Mouse (Mus musculus) urinary bladder, adult 18-20 months (tissue): ENCODE data around the gene Ccl2.

Source experiments
- DNase-seq, 2 experiments: peaks; one replicate each; pipeline ENCODE4 v3.0.0; 2022; ENCODE audit warnings: low spot score in 2 of 2, mixed read lengths in 2 of 2

Ccl2 gene

DNA sequence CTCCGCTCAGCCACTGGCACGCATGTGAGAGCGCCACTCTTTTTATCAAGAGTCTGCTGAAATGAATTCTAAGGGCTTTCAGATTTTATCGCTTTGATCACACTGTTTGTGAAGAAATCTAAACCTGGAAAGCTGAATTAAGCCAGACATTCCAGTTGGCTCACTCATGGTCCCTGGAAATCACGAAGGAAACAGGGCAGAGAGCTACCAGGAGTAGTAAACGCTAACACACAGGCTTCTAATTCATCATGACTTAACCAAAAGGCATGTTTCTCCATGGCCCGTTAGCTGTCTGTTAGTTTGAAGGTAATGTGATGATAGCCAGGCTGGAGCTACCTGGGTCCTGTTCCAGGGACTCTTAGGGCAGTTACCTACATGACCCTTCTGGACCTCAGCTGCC lies 925 bp upstream of the Ccl2 start:
- no peak for DNase-seq

DNA sequence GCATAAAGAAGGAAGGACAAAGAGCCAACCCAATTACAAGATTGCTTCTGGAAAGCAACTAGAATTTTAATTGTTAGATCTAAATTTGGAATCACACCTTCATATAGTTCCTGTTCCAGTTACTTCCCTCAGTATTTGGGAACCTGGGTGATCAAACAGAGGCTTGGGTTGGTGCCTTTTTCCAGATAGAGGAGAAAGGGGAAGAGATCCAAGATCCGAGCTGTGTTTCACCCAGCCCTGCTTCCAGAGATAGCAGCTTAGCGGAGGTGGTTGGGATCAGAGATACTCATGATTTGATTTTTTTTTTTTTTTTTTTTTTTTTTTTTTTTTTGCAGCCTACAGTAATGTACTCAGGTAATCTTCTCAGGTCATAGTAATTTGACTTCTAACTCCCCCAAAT lies 486 bp downstream of the Ccl2 start:
- no peak for DNase-seq

DNA sequence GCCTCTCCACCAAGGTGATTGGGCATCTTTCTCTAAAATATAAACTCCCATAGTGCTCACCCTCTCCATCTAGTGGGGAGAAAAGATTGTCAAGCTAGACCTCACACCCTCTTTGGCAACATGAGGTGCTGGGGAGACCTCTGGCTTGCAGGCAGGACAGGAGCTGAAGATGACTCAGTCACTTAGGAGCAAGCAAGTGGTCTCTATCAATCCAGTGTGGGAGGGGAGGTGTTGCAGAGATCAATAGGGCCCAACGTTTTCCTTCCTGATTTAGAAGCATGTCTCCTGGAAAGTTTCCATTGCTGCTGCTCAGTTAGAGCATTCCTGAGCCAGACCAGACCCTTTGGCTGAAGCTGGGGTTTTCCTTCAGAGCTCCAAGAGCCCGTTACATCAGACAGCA lies 3.2 kb downstream of the Ccl2 start, which contains the start of gene Gm17268:
TSS of gene Gm17268 (minus strand) at position 28 of the 400 bp plus-strand sequence.
- no peak for DNase-seq

DNA sequence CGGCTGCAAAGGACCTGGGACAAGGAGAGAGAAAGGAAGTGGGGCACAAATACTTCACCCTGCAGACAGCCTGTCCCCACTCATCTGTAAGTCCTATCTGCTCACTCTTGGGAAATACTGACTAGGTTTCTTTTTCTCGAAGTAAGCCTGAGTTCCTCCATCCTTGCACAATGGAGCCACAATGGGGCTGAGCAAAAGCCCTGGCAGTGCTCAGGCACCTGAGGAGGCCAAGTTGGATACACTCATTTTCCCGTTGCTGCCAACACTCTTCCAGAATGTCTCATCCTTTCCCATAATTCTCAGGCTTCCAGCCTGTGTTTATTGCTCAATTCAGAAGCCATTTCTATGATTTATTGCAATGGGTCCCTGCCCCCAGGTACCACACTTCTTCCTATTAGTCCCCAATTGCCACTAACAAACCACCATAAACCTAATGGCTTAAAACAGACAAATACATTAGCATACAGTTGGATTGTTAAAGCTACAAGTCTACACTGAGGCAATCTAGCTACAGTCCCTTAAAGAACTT lies 3.8 kb downstream of the Ccl2 start:
- DNase-seq, result no peak

GRCm38 (mm10) chr11:82041671-82042080 lies 6.3 kb downstream of the Ccl2 start:
- DNase-seq, result no peak

DNA sequence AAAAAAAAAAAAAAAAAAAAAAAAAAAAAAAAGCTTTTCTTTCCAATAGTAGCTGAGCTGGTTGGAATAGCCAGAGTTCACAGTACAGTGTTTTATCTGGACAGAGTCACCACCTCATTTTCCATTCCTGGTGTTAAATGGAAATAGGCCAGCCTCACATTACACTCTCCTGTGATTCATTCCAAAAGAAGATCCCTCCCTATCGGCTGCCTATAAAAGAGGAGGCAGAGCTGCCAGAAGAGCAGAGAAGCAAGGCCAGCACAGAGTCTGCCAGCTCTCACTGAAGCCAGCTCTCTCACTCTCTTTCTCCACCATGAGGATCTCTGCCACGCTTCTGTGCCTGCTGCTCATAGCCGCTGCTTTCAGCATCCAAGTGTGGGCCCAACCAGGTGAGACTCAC lies 10.1 kb downstream of the Ccl2 start, which contains the start of gene Ccl7:
TSS of gene Ccl7 (plus strand) at position 242 of the 400 bp plus-strand sequence.
- peak in 1 of 2 experiments; percentile 44 for DNase-seq

DNA sequence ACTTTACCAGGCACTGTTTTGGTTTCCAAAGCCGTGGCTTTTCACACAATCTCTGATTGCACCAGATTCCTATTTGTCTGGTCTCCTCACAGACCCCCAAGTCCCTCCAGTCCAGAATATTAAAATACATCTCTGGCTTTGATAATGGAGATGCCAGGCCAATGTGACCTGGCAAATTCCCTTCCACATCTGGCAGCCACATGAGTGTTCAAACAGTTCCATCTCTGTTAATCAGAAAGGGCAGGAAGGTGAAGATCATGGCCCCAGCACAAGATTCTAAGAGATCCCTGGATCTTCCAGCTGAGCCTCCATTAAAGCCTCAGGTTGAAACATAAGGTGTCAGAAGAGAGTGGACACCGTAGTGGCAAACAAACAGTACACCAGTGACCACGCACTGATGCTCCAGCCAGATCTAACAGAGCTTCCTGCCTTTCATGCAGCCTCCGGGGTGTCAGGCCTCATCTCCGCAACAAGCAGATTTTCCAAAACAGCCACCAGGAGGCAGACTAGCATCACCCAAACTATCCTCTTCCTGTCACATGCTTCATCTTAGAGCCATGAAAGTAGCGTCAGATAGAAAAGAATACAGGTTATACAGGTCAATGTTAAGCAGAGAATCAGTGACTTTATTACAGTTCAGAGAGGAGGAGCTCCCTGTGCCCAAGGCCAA lies 12.5 kb downstream of the Ccl2 start:
- peak in 1 of 2 experiments; percentile 11 for DNase-seq

GRCm38 (mm10) chr11:82053849-82054248 lies 18.5 kb downstream of the Ccl2 start:
- no peak for DNase-seq

GRCm38 (mm10) chr11:82057646-82058045 lies 22.3 kb downstream of the Ccl2 start, which contains the start of gene Ccl11:
Ccl11 (plus strand) TSS chr11:82057823.
- no peak for DNase-seq

GRCm38 (mm10) chr11:82062226-82062625 lies 26.9 kb downstream of the Ccl2 start:
- no peak for DNase-seq

DNA sequence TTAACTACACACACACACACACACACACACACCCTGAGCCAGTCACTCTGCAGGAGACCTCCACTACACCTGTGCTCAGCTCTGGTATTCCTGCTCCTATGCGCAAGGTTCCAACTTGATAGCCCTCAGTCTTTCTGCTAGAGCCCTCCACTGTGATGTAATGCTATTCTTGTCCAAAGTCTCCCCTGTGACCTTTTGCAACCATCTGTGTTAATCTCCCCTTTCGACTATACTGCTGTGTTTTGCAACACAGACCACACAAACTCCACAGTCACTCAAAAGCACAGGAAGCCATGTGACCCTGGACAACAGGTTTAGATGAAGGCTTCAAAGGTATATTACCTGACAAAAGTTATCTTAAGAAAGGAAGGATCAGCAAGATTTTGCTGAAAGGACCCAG lies 28.1 kb downstream of the Ccl2 start:
- no peak for DNase-seq

DNA sequence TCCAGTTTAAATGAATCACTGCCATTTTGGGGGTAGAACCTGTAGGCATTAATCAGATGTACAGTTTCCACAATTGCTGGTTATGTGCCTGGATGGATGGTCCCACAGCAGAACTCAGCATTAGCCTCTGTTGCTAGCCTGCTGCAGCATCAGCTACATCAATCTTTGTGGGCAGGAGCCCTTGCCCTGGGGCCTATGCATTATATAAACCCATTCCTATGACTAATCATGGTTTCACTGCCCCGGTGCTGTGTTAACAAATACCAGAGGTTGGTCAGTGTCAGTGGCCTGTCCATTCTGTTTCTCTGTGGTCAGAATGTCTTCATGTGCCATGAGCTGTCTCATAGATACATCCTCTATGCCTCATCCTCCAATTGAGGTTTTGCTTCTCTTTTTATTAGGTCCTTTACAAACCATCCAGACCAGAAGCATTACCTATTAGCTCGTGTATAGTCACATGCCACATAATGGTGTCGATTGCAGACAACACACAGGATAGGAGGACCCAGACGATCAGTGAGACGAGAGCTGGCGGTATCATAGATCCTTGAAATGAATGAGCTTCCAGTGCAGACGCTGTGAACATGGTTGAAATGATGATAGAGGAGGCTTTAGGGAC lies 31.7 kb downstream of the Ccl2 start:
- DNase-seq, result no peak

GRCm38 (mm10) chr11:82071076-82071475 lies 35.7 kb downstream of the Ccl2 start:
- DNase-seq, result no peak

- DNase-seq, result no peak
These were observed 37.0 kb downstream of the Ccl2 start for GRCm38 (mm10) chr11:82072374-82072773.

DNA sequence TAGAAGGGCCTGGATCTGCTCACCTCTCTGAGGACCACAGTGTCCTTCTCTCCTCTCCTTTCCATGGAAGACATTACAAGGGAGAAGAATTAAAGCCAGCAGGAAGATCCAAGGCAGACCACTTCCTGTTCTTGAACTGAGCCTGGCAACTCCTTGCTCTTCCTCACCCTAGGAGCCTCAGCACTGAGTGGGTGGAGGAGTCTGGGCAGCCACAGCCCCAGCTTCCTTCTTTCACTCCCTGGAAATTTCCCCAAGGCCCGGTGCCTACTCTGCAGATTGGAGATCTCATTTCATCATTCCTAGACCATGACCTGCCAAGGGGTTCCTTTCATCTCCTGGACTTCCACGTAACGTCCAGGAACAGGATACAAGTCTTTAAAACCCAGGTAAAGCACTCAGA lies 37.6 kb downstream of the Ccl2 start:
- DNase-seq, result no peak

- no peak for DNase-seq
These were observed 38.3 kb downstream of the Ccl2 start for GRCm38 (mm10) chr11:82073686-82074085.

DNA sequence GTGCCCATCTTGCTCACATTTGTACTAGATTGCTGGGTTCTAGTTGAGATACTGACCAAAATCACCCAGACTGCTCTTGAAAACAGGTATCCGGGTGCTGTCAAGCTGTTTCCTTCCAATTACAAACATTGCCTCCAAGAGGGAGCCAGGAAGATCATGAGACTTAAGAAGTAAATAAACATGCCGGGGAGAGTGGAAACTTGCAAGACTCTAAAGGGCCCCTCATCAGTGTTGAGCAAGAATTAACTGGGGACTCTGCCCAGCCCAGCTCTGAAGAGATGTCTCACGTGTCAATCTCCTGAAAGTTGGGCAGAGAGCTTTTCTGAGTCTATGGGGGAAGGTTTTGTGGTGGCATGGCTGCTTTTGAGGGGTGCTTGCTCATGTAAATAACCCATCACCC lies 41.7 kb downstream of the Ccl2 start:
- DNase-seq, result no peak

GRCm38 (mm10) chr11:82078136-82078730 lies 42.9 kb downstream of the Ccl2 start:
- DNase-seq, result no peak

DNA sequence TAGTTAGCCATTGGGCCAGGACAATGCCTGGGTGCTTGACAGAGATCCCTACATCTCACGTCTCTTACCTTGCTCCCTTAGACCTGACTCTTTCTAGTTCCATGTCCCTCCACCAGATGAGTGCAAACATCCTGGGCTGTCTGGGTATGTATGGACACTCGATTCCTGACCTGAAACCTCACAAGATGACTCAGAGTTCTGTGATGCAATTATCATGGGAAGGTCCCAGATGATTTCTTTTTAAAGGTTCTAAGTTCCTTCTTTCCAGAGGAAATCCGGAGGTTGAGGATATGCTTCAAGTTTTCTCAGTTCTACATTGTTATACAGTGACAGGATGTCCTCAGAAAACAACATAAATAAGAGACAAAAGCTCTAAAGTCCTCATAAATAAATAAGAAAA lies 45.5 kb downstream of the Ccl2 start:
- DNase-seq, result no peak

DNA sequence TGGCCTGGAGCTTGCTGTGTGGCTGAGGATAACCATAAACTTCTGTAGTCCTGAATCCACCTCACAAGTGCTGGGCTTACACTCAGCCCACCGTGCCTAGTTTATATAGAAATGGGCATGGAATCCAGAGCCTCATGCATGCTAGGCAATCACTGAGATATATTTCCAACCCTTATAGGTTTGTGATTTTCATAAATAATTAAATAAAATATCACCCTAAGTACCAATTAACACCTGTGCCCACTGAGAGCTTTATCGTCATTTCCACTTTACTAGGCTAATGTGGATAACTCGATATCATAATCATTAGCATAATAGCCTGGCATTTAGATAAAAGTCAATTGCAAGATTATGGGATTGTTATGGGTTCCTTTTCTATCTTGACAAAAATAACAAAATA lies 49.0 kb downstream of the Ccl2 start:
- DNase-seq, result no peak
